Mouse (Mus musculus) olfactory bulb, adult 2 months (tissue): ENCODE measurements around the gene Rfx8.

ENCODE experiments used
- CTCF ChIP-seq: fragments of 200-500 bp; IDR thresholded peaks from 2 replicates; pipeline ENCODE4 v1.5.1; 2012; ENCODE audit warnings: low read depth, mild to moderate bottlenecking, low read length, moderate library complexity; ENCODE audit not compliant: insufficient read depth
- POLR2A ChIP-seq: fragments of 200-500 bp; IDR thresholded peaks from 2 replicates; pipeline ENCODE4 v1.6.1; 2012; ENCODE audit warnings: mild to moderate bottlenecking, low read depth, low read length, moderate library complexity; ENCODE audit not compliant: insufficient read depth

- no peak for TF ChIP-seq CTCF
- TF ChIP-seq POLR2A = no peak
These were observed 15.3 kb upstream of the Rfx8 start for GRCm38 (mm10) chr1:39735927-39736604.
